Mouse (Mus musculus) limb, embryonic 12.5 days (tissue): ENCODE measurements at regions not wholly inside any gene's neighbourhood (a gene's known extent, or its start where the extent isn't known, plus 50 kb on each side); places are given as distances from the start of the nearest gene placed in this dataset.
A peak's percentile ranks its signal among the peaks of the same experiment; 100 is the strongest.

Experiments
- ATAC-seq: fragments of 200-750 bp; cut with Nextera tagmentation; 2 replicates; pipeline ENCODE4 v1.8.0; 2017; ENCODE audit warnings: low read depth, moderate TSS enrichment; ENCODE audit not compliant: insufficient number of reproducible peaks, insufficient read depth, low FRiP score, low TSS enrichment
- H3K27ac ChIP-seq: fragments of 300-500 bp; sonication (generic); 2 replicates; pipeline ENCODE4 v1.5.1; 2016; ENCODE audit warnings: mild to moderate bottlenecking, moderate library complexity
- H3K27me3 ChIP-seq: fragments of 300-500 bp; sonication (generic); 2 replicates; pipeline ENCODE4 v1.6.1; 2016; ENCODE audit warnings: mild to moderate bottlenecking, moderate library complexity
- H3K36me3 ChIP-seq: fragments of 300-500 bp; sonication (generic); 2 replicates; pipeline ENCODE4 v1.6.1; 2016; ENCODE audit warnings: mild to moderate bottlenecking, moderate library complexity
- H3K4me1 ChIP-seq: fragments of 300-500 bp; sonication (generic); replicated peaks from 2 replicates; pipeline ENCODE4 v1.6.1; 2016
- H3K4me2 ChIP-seq: fragments of 300-500 bp; sonication (generic); 2 replicates; pipeline ENCODE4 v1.6.1; 2016; ENCODE audit warnings: mild to moderate bottlenecking, moderate library complexity
- H3K4me3 ChIP-seq: fragments of 300-500 bp; sonication (generic); replicated peaks from 2 replicates; pipeline ENCODE4 v1.5.1; 2016; ENCODE audit warnings: mild to moderate bottlenecking
- H3K9ac ChIP-seq: fragments of 300-500 bp; sonication (generic); replicated peaks from 2 replicates; pipeline ENCODE4 v1.6.1; 2016; ENCODE audit warnings: mild to moderate bottlenecking, moderate library complexity
- H3K9me3 ChIP-seq: fragments of 300-500 bp; sonication (generic); 2 replicates; pipeline ENCODE4 v1.6.1; 2016; ENCODE audit warnings: mild to moderate bottlenecking, moderate library complexity
- WGBS: fragments of 180-500 bp; shearing (Covaris S2); methylation state at CpG from one replicate; pipeline ENCODE4 v1.1.7; 2016; 5-methylcytosine and 5-hydroxymethylcytosine counted together

- 40% methylated on average over 15 of the region's 15 CpGs for WGBS
- H3K36me3 ChIP-seq, result no peaks in the 10 kb centered on the region
- no peak overlapping the region for H3K27ac ChIP-seq
- H3K9ac ChIP-seq, result no peak overlapping the region
- no peak overlapping the region for H3K4me3 ChIP-seq
- no peak overlapping the region for H3K4me2 ChIP-seq
- no peak for ATAC-seq
- H3K4me1 ChIP-seq, result peaks cover 22% of the 10 kb centered on the region
- H3K27me3 ChIP-seq, result peaks cover 37% of the 10 kb centered on the region
- no peaks in the 10 kb centered on the region for H3K9me3 ChIP-seq
These were observed 58.6 kb downstream of the Mrm1 start for GRCm38 (mm10) chr11:84760622-84761196.

GRCm38 (mm10) chr11:84759478-84759986 lies 59.8 kb downstream of the Mrm1 start:
- no peak for ATAC-seq
- Histone ChIP-seq H3K27me3 (peaks cover 25% of the 10 kb centered on the region), H3K27ac (no peak overlapping the region), H3K4me2 (no peak overlapping the region), H3K4me3 (no peak overlapping the region), H3K9me3 (no peaks in the 10 kb centered on the region), H3K4me1 (peaks cover 13% of the 10 kb centered on the region), H3K9ac (no peak overlapping the region), H3K36me3 (no peaks in the 10 kb centered on the region)
- WGBS, result 81% methylated on average over 5 of the region's 5 CpGs

GRCm38 (mm10) chr11:84752007-84752406 lies 67.3 kb downstream of the Mrm1 start:
- H3K36me3 ChIP-seq, result no peaks in the 10 kb centered on the region
- H3K27ac ChIP-seq, result no peak overlapping the region
- no peak overlapping the region for H3K9ac ChIP-seq
- ATAC-seq, result no peak
- H3K9me3 ChIP-seq, result no peaks in the 10 kb centered on the region
- H3K4me1 ChIP-seq, result peaks cover 15% of the 10 kb centered on the region
- no peak overlapping the region for H3K4me3 ChIP-seq
- no peak overlapping the region for H3K4me2 ChIP-seq
- 73% methylated on average over 6 of the region's 6 CpGs for WGBS
- H3K27me3 ChIP-seq, result no peaks in the 10 kb centered on the region

- Histone ChIP-seq H3K4me1 (peaks cover 19% of the 10 kb centered on the region), H3K27me3 (peaks cover 3% of the 10 kb centered on the region; the same call in 1 of the 2 replicates), H3K27ac (no peak overlapping the region), H3K9me3 (no peaks in the 10 kb centered on the region), H3K36me3 (no peaks in the 10 kb centered on the region), H3K9ac (no peak overlapping the region), H3K4me3 (no peak overlapping the region), H3K4me2 (no peak overlapping the region)
- ATAC-seq, result no peak
- WGBS, result 42% methylated on average over 12 of the region's 12 CpGs
These were observed 69.6 kb downstream of the Mrm1 start for GRCm38 (mm10) chr11:84749490-84750349.

- ATAC-seq, result no peak
- H3K9ac ChIP-seq, result no peak overlapping the region
- H3K9me3 ChIP-seq, result no peaks in the 10 kb centered on the region
- H3K4me2 ChIP-seq, result peak overlapping the region; percentile 40
- H3K27me3 ChIP-seq, result peaks cover 14% of the 10 kb centered on the region
- H3K4me1 ChIP-seq, result peaks cover 15% of the 10 kb centered on the region
- H3K36me3 ChIP-seq, result no peaks in the 10 kb centered on the region
- 6% methylated on average over 17 of the region's 17 CpGs for WGBS
- H3K4me3 ChIP-seq, result no peak overlapping the region
- peak overlapping the region; percentile 23; the same call in 1 of the 2 replicates for H3K27ac ChIP-seq
These were observed 80.3 kb downstream of the Mrm1 start for GRCm38 (mm10) chr11:84738769-84739589.

GRCm38 (mm10) chr11:84738128-84738527 lies 81.2 kb downstream of the Mrm1 start:
- Histone ChIP-seq H3K4me2 (0 out of 2 replicates have a peak overlapping the region, but pooled peaks have one; percentile 40), H3K27ac (peak overlapping the region; percentile 23; the same call in 1 of the 2 replicates), H3K9ac (no peak overlapping the region), H3K4me1 (peaks cover 15% of the 10 kb centered on the region), H3K27me3 (peaks cover 14% of the 10 kb centered on the region), H3K4me3 (no peak overlapping the region), H3K9me3 (no peaks in the 10 kb centered on the region), H3K36me3 (no peaks in the 10 kb centered on the region)
- WGBS, result 33% methylated on average over 3 of the region's 3 CpGs
- no peak for ATAC-seq

GRCm38 (mm10) chr11:84731890-84732289 lies 87.4 kb downstream of the Mrm1 start:
- Histone ChIP-seq H3K4me2 (no peak overlapping the region), H3K9ac (no peak overlapping the region), H3K36me3 (no peaks in the 10 kb centered on the region), H3K4me1 (no peaks in the 10 kb centered on the region), H3K4me3 (no peak overlapping the region), H3K27me3 (peaks cover 21% of the 10 kb centered on the region), H3K27ac (no peak overlapping the region), H3K9me3 (no peaks in the 10 kb centered on the region)
- ATAC-seq, result no peak
- 68% methylated on average over 6 of the region's 6 CpGs for WGBS

- Histone ChIP-seq H3K9me3 (no peaks in the 10 kb centered on the region), H3K4me2 (no peak overlapping the region), H3K4me3 (no peak overlapping the region), H3K36me3 (no peaks in the 10 kb centered on the region), H3K27ac (no peak overlapping the region), H3K27me3 (peaks cover 17% of the 10 kb centered on the region), H3K4me1 (no peaks in the 10 kb centered on the region), H3K9ac (no peak overlapping the region)
- no peak for ATAC-seq
- 30% methylated on average over 8 of the region's 8 CpGs for WGBS
These were observed 89.1 kb downstream of the Mrm1 start for GRCm38 (mm10) chr11:84730218-84730617.

GRCm38 (mm10) chr11:84729189-84729588 lies 90.1 kb downstream of the Mrm1 start:
- 14% methylated on average over 2 of the region's 2 CpGs for WGBS
- no peak overlapping the region for H3K4me2 ChIP-seq
- H3K9ac ChIP-seq, result no peak overlapping the region
- no peak overlapping the region for H3K27ac ChIP-seq
- ATAC-seq, result no peak
- H3K36me3 ChIP-seq, result no peaks in the 10 kb centered on the region
- H3K4me1 ChIP-seq, result no peaks in the 10 kb centered on the region
- peaks cover 24% of the 10 kb centered on the region for H3K27me3 ChIP-seq
- H3K4me3 ChIP-seq, result no peak overlapping the region
- H3K9me3 ChIP-seq, result no peaks in the 10 kb centered on the region

- H3K36me3 ChIP-seq, result no peaks in the 10 kb centered on the region
- WGBS, result 68% methylated on average over 18 of the region's 18 CpGs
- H3K4me1 ChIP-seq, result no peaks in the 10 kb centered on the region
- no peak overlapping the region for H3K4me3 ChIP-seq
- H3K27ac ChIP-seq, result no peak overlapping the region
- H3K9me3 ChIP-seq, result no peaks in the 10 kb centered on the region
- no peak overlapping the region for H3K9ac ChIP-seq
- ATAC-seq, result no peak
- H3K4me2 ChIP-seq, result no peak overlapping the region
- H3K27me3 ChIP-seq, result peaks cover 34% of the 10 kb centered on the region
These were observed 93.2 kb downstream of the Mrm1 start for GRCm38 (mm10) chr11:84725936-84726613.
